Mouse (Mus musculus): Measurements from ENCODE around the gene Hs3st3a1.

GRCm38 (mm10) chr11:64473679-64474078, 38.5 kb downstream of the Hs3st3a1 start:
- TF ChIP-seq POLR2A (IDR thresholded peaks at IDR 0.05; ENCODE audit: extremely low read depth, insufficient read depth, low read length) (no peak), CTCF (IDR thresholded peaks at IDR 0.05; ENCODE audit: extremely low read depth, insufficient read depth, low read length) (no peak)
